Mouse (Mus musculus): Measurements from ENCODE around the gene Kndc1. TPM values are rescaled to one million over a fixed set of nuclear protein-coding genes. Genes with fewer than 3 reads are reported as not detected.

The Kndc1 gene
- not detected for total RNA-seq (2023)

GRCm38 (mm10) chr7:139894655-139895557 is at the start of gene Kndc1:
TSS of gene Kndc1 (plus strand) at chr7:139894696.

DNA sequence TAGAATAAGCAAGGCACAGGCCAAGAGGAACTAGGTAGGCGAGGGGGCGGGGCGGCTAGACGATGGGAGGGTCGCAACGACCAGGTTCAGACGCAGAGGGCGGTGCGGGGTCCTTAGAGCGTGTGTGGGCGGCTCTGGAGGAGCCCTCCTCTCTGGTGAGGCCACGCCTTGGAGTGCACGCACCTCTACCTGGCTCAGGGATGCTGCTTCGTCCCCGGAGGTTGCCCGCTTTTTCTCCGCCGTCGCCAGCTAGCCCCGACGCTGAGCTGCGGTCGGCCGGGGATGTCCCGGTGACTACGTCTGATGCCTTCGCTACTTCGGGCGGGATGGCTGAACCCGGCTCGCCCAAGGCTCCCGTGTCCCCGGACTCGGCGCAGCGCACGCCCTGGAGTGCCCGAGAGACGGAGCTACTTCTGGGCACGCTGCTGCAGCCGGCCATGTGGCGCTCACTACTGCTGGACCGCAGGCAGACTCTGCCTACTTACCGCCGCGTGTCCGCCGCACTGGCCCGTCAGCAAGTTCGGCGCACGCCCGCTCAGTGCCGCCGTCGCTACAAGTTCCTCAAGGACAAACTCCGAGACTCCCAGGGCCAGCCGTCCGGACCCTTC is 49.3 kb downstream of the Kndc1 start, which contains the start of gene Utf1:
Gene Utf1, plus strand, starts transcription at position 116 of the 608 bp plus-strand sequence.

DNA sequence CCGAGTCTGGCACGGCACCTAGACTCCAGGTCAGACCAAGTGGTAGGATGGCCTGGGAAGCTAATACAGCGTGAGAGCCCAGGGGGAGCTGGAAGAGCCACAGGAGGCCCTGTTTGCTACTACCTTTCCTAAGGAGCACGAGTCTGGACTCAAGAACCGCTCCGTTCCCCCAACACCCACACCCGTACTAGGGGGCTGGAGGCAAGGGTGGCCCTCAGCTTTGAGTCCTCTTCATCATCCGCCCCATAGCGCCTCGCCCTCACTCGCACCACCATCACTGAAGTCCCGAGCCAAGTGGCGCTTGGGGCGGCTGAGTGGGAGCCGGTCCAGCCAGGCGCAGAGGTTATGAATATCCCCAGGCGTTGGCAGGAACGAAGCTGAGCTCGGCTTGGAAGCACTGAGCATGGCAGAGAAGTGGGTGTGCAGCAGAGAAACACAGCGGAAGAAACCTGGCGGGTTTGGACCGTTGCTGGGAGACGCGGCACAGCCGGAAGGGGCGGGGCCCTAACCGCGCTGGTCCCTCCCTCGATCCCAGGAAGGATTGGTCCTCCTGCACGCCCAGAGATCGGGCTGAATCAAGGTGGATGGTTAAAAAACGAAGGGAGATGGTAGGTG is 83.9 kb downstream of the Kndc1 start, which contains the start of gene 6430531B16Rik:
Gene 6430531B16Rik, minus strand, starts transcription at position 478 of the 615 bp plus-strand sequence.

Other genes with a start within 250 kb of the Kndc1 start
- gene Cfap46, start 210.9 kb upstream of the Kndc1 start, total RNA-seq (2023) = not detected
- gene Adgra1, start 60.5 kb upstream of the Kndc1 start, total RNA-seq (2023) = not detected
- gene Utf1, start 49.1 kb downstream of the Kndc1 start, total RNA-seq (2023) = not detected
- 10 to 100 TPM; 11.8 to 15.1 TPM for gene 6430531B16Rik, start 84.1 kb downstream of the Kndc1 start, total RNA-seq (2023)
- 100 to 1,000 TPM; 574 to 698 TPM for gene Adam8, start 97.9 kb downstream of the Kndc1 start, total RNA-seq (2023)
- 10 to 100 TPM; 15.4 to 20.4 TPM for gene Zfp511, start 141.7 kb downstream of the Kndc1 start, total RNA-seq (2023)
- gene Tubgcp2, start 142.0 kb downstream of the Kndc1 start, total RNA-seq (2023) = 10 to 100 TPM; 21.1 to 24.4 TPM
- not detected for gene Msx3, start 154.4 kb downstream of the Kndc1 start, total RNA-seq (2023)
- not detected for gene Caly, start 187.9 kb downstream of the Kndc1 start, total RNA-seq (2023)
- not detected for gene Prap1, start 198.7 kb downstream of the Kndc1 start, total RNA-seq (2023)
- gene Fuom, start 207.7 kb downstream of the Kndc1 start, total RNA-seq (2023) = 1 to 10 TPM; 6.8 to 9.8 TPM
- gene Paox, start 221.1 kb downstream of the Kndc1 start, total RNA-seq (2023) = 1 to 10 TPM; 6.1 to 8.1 TPM
- gene Echs1, start 221.8 kb downstream of the Kndc1 start, total RNA-seq (2023) = 10 to 100 TPM; 32.0 to 35.8 TPM
- 1 to 10 TPM; 5.2 to 8.1 TPM for gene Mtg1, start 242.9 kb downstream of the Kndc1 start, total RNA-seq (2023)

Measured in neutrophil, adult 83 days (primary cell).